Mouse (Mus musculus): ENCODE data around the gene Sugct. TPM values are rescaled to one million over a fixed set of nuclear protein-coding genes. Genes with fewer than 3 reads are reported as not detected.

Gene Sugct
- polyA plus RNA-seq (2012; rRNA removed) (2.4 and 3.0 TPM in 2 replicates), polyA plus RNA-seq (2014; fragmentation: Nextera tagmentation; extraction: Ambion mirVana) (3.6 and 4.2 TPM in 2 replicates)

DNA sequence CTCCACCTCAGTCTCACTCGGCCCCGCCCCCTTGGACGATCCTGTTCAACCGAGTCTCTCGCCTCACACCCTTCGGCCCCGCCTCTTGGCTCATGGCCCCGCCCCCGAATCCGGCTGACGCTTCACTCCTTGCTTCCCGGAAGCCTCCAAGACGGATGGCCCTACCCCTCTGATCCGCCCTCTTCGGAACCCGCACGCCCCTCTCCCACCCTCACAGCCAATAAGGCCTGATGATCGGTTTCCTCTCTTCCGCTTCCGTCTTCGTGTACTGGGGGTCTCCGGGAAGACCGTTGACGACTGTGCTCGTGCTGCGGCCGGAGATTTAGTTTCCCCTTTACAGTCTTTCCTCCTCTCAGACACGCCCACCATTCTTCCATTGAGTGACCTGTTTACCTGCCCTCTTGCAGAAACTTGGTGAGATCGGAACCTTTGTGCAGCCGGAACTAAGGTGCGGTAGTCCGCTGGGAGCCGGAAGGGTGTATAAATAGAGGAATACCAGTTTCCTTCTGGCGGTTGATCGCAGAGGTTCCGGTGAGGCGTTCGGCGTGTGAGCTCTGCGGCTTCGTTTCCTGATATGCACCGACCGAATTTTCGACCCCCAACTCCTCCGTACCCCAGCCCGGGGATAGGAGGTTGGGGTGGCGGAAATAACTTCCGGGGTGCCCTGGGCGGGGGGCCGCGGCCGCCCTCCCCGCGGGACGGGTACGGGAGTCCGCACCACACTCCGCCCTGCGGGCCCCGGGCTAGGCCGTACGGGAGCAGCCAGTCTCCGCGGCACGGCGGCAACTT lies at the start of gene Sugct, which contains the start of gene Mplkip:
Gene Sugct (minus strand): TSS at position 643 of the 789 bp plus-strand sequence.
Gene Mplkip (plus strand): TSS at position 282 of the 789 bp plus-strand sequence.
- no peaks in the 10 kb centered on the region for H3K27me3 ChIP-seq (ENCODE audit: control insufficient read depth, insufficient read depth, low read length)
- WGBS: under 1% methylated on average over 64 of the region's 66 CpGs

GRCm38 (mm10) chr13:17728798-17729197 lies 33.4 kb upstream of the Sugct start:
- Histone ChIP-seq H3K36me3 (ENCODE audit: control insufficient read depth, insufficient read depth, low read length) (peaks cover 21% of the 10 kb centered on the region), H3K27me3 (ENCODE audit: control insufficient read depth, insufficient read depth, low read length) (no peaks in the 10 kb centered on the region), H3K4me1 (ENCODE audit: control insufficient read depth, insufficient read depth, low read length) (no peaks in the 10 kb centered on the region), H3K4me2 (replicated peaks; ENCODE audit: low read depth, low read length, severe bottlenecking) (no peak overlapping the region), H3K4me3 (replicated peaks; ENCODE audit: low read length) (no peak overlapping the region), H3K27ac (replicated peaks; ENCODE audit: low read depth, low read length) (no peak overlapping the region), H3K9me3 (ENCODE audit: control insufficient read depth, low read length) (no peaks in the 10 kb centered on the region), H3K9ac (ENCODE audit: low read depth, low read length, severe bottlenecking) (no peak overlapping the region)
- no peak for ATAC-seq (ENCODE audit: low FRiP score, low read depth)
- TF ChIP-seq POLR2A (IDR thresholded peaks at IDR 0.05; ENCODE audit: borderline replicate concordance, extremely low read depth, insufficient read depth, insufficient read length): no peak
- DNase-seq (ENCODE audit: low spot score): no peak
- 94% methylated on average over 3 of the region's 3 CpGs for WGBS

More for the DNA sequence above, at the start of gene Sugct, which contains the start of gene Mplkip:
- Histone ChIP-seq H3K27ac (replicated peaks; ENCODE audit: low read depth, low read length) (peak within 1 kb of the TSS; percentile 93), H3K4me2 (replicated peaks; ENCODE audit: low read depth, low read length, severe bottlenecking) (peak within 1 kb of the TSS; percentile 75), H3K36me3 (ENCODE audit: control insufficient read depth, insufficient read depth, low read length) (no peaks in the 10 kb centered on the region), H3K4me1 (ENCODE audit: control insufficient read depth, insufficient read depth, low read length) (0 out of 2 replicates have a peak, but pooled peaks cover 6% of the 10 kb centered on the region), H3K4me3 (replicated peaks; ENCODE audit: low read length) (peak within 1 kb of the TSS; percentile 70), H3K9me3 (ENCODE audit: control insufficient read depth, low read length) (no peaks in the 10 kb centered on the region), H3K9ac (ENCODE audit: low read depth, low read length, severe bottlenecking) (peak within 1 kb of the TSS; percentile 91)
- ATAC-seq (ENCODE audit: low FRiP score, low read depth) (peak; percentile 99), DNase-seq (ENCODE audit: low spot score) (peak; percentile 100)
- peak; percentile 78; the same call in 1 of the 2 replicates for TF ChIP-seq POLR2A (IDR thresholded peaks at IDR 0.05; ENCODE audit: borderline replicate concordance, extremely low read depth, insufficient read depth, insufficient read length)

DNA sequence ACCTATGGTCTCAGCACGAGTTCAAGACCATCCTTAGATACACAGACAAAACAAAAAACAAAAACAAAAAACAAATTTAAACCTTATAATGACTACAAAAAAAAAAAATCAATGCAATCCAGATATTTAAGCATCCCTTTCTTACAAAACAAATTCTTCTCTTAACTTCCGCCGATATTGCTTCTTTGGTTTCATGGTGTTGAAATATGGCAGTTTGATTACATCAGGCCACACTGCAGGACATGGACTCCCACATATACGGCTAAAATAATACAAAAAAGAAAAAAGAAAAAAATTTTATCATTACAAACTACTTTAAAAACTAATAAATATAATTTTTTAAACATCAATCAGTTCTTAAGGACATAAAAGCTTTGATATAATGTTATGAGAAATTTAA lies 32.6 kb upstream of the Sugct start:
- 95% methylated on average over 4 of the region's 4 CpGs for WGBS

DNA sequence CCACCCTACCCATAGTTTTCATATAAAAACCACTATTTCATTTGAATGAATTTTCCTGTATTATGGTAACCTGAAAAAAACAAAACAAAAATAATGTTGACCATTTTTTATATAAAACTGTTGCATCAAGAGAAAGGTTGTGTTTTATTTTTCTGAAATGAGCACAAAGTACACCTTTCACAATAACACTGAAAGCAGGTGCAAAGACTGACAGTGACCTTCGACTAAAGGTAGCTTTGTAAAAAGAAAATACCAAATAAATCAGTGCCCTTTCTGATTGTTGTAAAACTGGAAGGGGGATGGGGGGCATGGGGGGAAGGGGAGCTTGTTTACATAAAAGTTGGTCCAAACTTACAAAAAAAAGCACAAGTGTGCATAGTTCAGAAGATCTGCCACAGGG lies 22.0 kb upstream of the Sugct start:
- Histone ChIP-seq H3K4me3 (replicated peaks; ENCODE audit: low read length) (no peak overlapping the region), H3K9me3 (ENCODE audit: control insufficient read depth, low read length) (no peaks in the 10 kb centered on the region), H3K9ac (ENCODE audit: low read depth, low read length, severe bottlenecking) (no peak overlapping the region), H3K4me1 (ENCODE audit: control insufficient read depth, insufficient read depth, low read length) (no peaks in the 10 kb centered on the region), H3K36me3 (ENCODE audit: control insufficient read depth, insufficient read depth, low read length) (peaks cover 46% of the 10 kb centered on the region), H3K27me3 (ENCODE audit: control insufficient read depth, insufficient read depth, low read length) (no peaks in the 10 kb centered on the region), H3K27ac (replicated peaks; ENCODE audit: low read depth, low read length) (no peak overlapping the region), H3K4me2 (replicated peaks; ENCODE audit: low read depth, low read length, severe bottlenecking) (no peak overlapping the region)
- ATAC-seq (ENCODE audit: low FRiP score, low read depth): no peak
- WGBS: 74% methylated on average over 1 of the region's 1 CpGs
- TF ChIP-seq POLR2A (IDR thresholded peaks at IDR 0.05; ENCODE audit: borderline replicate concordance, extremely low read depth, insufficient read depth, insufficient read length): no peak
- DNase-seq (ENCODE audit: low spot score): no peak

More for the DNA sequence above, 32.6 kb upstream of the Sugct start:
- Histone ChIP-seq H3K27ac (replicated peaks; ENCODE audit: low read depth, low read length) (no peak overlapping the region), H3K9me3 (ENCODE audit: control insufficient read depth, low read length) (no peaks in the 10 kb centered on the region), H3K9ac (ENCODE audit: low read depth, low read length, severe bottlenecking) (no peak overlapping the region), H3K27me3 (ENCODE audit: control insufficient read depth, insufficient read depth, low read length) (no peaks in the 10 kb centered on the region), H3K4me3 (replicated peaks; ENCODE audit: low read length) (no peak overlapping the region), H3K4me1 (ENCODE audit: control insufficient read depth, insufficient read depth, low read length) (no peaks in the 10 kb centered on the region), H3K4me2 (replicated peaks; ENCODE audit: low read depth, low read length, severe bottlenecking) (no peak overlapping the region), H3K36me3 (ENCODE audit: control insufficient read depth, insufficient read depth, low read length) (peaks cover 21% of the 10 kb centered on the region)
- TF ChIP-seq POLR2A (IDR thresholded peaks at IDR 0.05; ENCODE audit: borderline replicate concordance, extremely low read depth, insufficient read depth, insufficient read length): no peak
- ATAC-seq (ENCODE audit: low FRiP score, low read depth): no peak
- DNase-seq (ENCODE audit: low spot score): no peak

DNA sequence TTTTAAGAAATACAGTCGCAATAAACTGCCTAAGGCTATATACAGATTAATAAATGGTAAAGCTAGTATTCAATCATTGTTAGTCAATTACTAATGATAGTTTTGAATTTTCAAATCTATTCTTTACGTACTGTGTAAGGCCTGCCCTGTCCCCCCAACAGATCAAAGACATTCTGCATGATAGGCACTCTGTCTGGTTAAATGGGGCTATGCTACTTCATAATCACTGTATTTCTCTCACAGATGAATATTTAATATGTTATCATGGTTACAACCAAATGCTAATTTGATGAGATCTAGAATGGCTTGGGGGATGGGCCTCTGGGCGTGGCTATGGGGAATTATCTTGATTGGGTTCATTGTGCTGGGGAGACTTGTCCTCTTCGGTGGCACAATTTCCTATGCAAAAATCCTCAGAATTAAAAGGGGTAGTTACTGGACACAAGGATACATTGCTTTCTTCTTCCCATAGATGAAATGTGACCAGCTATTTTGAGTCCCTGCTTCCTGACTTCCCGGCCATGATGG lies 13.5 kb upstream of the Sugct start:
- H3K4me3 ChIP-seq (replicated peaks; ENCODE audit: low read length): no peak overlapping the region
- no peak overlapping the region for H3K4me2 ChIP-seq (replicated peaks; ENCODE audit: low read depth, low read length, severe bottlenecking)
- no peak for TF ChIP-seq POLR2A (IDR thresholded peaks at IDR 0.05; ENCODE audit: borderline replicate concordance, extremely low read depth, insufficient read depth, insufficient read length)
- H3K27me3 ChIP-seq (ENCODE audit: control insufficient read depth, insufficient read depth, low read length): no peaks in the 10 kb centered on the region
- H3K9ac ChIP-seq (ENCODE audit: low read depth, low read length, severe bottlenecking): no peak overlapping the region
- no peak for ATAC-seq (ENCODE audit: low FRiP score, low read depth)
- 89% methylated on average over 5 of the region's 5 CpGs for WGBS
- H3K9me3 ChIP-seq (ENCODE audit: control insufficient read depth, low read length): no peaks in the 10 kb centered on the region
- no peak for DNase-seq (ENCODE audit: low spot score)
- H3K36me3 ChIP-seq (ENCODE audit: control insufficient read depth, insufficient read depth, low read length): no peaks in the 10 kb centered on the region; the same call in 1 of the 2 replicates
- H3K4me1 ChIP-seq (ENCODE audit: control insufficient read depth, insufficient read depth, low read length): no peaks in the 10 kb centered on the region
- no peak overlapping the region for H3K27ac ChIP-seq (replicated peaks; ENCODE audit: low read depth, low read length)
